Mouse (Mus musculus) CH12.LX (cell line): ENCODE data around the gene Ccdc38.

Experiments used
- CHD2 ChIP-seq: IDR thresholded peaks from 2 replicates; pipeline ENCODE4 v1.6.1; 2011; ENCODE audit warnings: low read length, improper control_type of control experiment
- CTCF ChIP-seq, 2 experiments: IDR thresholded peaks in 1 of 2; conservative IDR thresholded peaks in 1 of 2; 2 replicates each; pipeline ENCODE4 v1.5.1; 2011 to 2012; ENCODE audit warnings: low read depth in 2 of 2, low read length in 2 of 2, improper control_type of control experiment in 1 of 2, inconsistent platforms in 1 of 2, mild to moderate bottlenecking in 1 of 2, moderate library complexity in 1 of 2
- HCFC1 ChIP-seq: IDR thresholded peaks from 2 replicates; pipeline ENCODE4 v1.6.1; 2012; ENCODE audit warnings: low read depth, mild to moderate bottlenecking, inconsistent platforms, low read length, improper control_type of control experiment
- IRF4 ChIP-seq: IDR thresholded peaks from 2 replicates; pipeline ENCODE4 v1.6.1; 2014; ENCODE audit warnings: low read depth, mild to moderate bottlenecking, inconsistent platforms, low read length, improper control_type of control experiment
- POLR2A ChIP-seq: IDR thresholded peaks from 2 replicates; pipeline ENCODE4 v1.6.1; 2011; ENCODE audit warnings: low read depth, mild to moderate bottlenecking, improper control_type of control experiment, low read length
- SMC3 ChIP-seq: IDR thresholded peaks from 2 replicates; pipeline ENCODE4 v1.6.1; 2011; ENCODE audit warnings: low read depth, low read length, improper control_type of control experiment
- UBTF ChIP-seq: IDR thresholded peaks from 2 replicates; pipeline ENCODE4 v1.6.1; 2012; ENCODE audit warnings: low read depth, mild to moderate bottlenecking, inconsistent platforms, low read length, improper control_type of control experiment, moderate library complexity
- ZC3H11A ChIP-seq: IDR thresholded peaks from 2 replicates; pipeline ENCODE4 v1.6.1; 2012; ENCODE audit warnings: low read depth, mild to moderate bottlenecking, inconsistent platforms, low read length, improper control_type of control experiment

- no peak for TF ChIP-seq CTCF (conservative IDR thresholded peaks at IDR 0.05 in 1 of 2, IDR thresholded peaks at IDR 0.05 in 1 of 2; ENCODE audit: low read depth in 2 of 2, low read length in 2 of 2)
- TF ChIP-seq IRF4 = no peak
- TF ChIP-seq UBTF = no peak
- TF ChIP-seq ZC3H11A = no peak
- TF ChIP-seq POLR2A = no peak
- TF ChIP-seq HCFC1 = no peak
- TF ChIP-seq CHD2 = no peak
- no peak for TF ChIP-seq SMC3
Observed at GRCm38 (mm10) chr10:93525329-93525728, 15.1 kb upstream of the Ccdc38 start.
